Mouse (Mus musculus) adrenal gland, adult 18-20 months (tissue): ENCODE results near the gene Tpcn1. TPM values are rescaled to one million over a fixed set of nuclear protein-coding genes. Genes with fewer than 3 reads are reported as not detected.

Source experiments
- DNase-seq, 2 experiments: peaks; one replicate each; pipeline ENCODE4 v3.0.0; 2021 to 2022; ENCODE audit warnings: low spot score in 2 of 2
- total RNA-seq, 2 experiments: library from RNA; stranded (reverse); gene quantifications; 1 replicate in 1 of 2; 2 replicates in 1 of 2; pipeline ENCODE4 v1.2.3; 2021

The Tpcn1 gene
- total RNA-seq, 2 experiments from 2014 or later, result 33.6 to 42.2 TPM

DNA sequence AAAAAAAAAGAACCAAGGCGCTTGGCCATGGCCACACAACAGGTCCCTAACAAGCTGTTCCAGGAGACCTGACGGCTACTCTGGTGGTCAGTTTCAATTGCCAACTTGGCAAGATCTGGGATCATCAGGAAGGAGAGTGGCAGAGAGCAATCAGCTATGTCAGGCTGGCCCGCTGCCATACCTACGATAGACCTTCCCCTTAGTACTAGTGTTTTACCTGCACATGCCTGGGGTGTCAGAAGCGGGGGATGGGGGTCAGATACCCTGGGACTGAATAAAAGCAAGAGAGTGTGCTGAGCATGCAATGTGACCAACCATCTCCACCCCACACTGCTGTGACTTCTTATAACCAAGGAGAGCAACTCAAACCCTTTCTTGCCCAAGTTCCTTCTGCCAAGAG is 22.4 kb upstream of the Tpcn1 start:
- no peak for DNase-seq

DNA sequence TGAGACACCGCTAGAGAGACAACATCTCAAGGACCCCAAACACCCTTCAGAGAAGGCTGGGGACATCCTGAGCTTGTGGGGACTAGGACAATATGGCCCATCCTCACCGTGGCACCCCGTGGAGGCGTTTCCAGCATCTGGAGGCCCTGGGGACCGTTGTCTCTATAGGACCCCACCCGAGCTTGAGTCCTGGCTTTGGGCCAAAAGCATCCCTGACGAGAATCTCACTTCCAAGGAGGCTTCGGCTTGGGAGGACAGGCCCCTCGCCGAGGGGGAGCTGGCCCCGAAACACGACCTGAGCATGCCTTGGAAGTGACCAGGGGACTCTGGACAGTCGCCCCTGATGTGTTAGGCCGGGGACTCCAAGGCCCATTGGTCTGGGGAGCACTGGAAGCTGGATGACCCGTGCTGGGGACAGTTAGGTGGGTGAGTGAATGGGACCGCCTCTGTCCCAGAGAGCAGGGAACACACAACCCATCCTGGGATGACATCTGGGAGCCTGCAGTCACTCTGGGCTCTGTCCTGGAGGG is 20.8 kb upstream of the Tpcn1 start:
- no peak for DNase-seq

DNA sequence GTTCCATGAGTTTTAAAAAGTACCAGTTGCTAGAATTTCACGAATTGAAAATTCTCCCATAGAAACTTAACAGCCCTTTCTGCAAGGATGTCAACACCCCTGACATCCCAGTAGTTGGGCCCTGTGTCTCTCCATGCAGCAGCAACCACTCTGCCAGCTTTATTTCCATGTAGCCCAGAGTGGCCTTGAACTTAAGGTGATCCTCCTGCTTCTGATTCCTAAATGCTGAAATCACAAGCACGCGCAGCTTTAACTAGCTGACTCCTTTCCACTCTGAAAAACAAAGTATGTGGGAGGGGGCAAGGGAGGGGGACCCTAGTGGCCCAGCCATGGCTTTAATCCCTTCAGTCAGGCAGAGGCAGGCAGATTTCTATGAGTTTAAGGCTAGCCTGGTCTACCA is 18.9 kb upstream of the Tpcn1 start:
- no peak for DNase-seq

GRCm38 (mm10) chr5:120606590-120607200 is 18.2 kb upstream of the Tpcn1 start:
- DNase-seq, result no peak

DNA sequence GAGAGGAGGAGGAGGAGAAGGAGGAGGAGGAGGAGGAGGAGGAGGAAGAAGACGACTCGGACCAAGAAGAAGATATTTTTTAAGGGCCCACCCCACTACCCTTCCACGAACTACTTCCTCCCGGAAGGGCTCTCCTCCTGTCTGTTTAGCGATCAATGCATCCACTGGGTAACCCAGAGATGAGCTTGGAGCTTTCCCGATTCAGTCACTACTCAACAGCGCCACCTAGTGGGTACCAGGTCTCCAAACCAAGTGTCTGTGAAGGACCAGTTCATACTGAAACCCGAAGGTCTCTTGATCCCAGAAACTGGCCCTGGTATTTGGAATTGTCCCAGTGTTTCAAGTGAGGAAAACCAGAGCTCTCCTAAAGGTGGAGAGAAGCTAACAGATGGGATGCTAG is 17.2 kb upstream of the Tpcn1 start:
- peak; percentile 90 to 91 for DNase-seq

GRCm38 (mm10) chr5:120605241-120605661 is 16.8 kb upstream of the Tpcn1 start:
- DNase-seq, result no peak

- DNase-seq, result peak; percentile 76 to 85
These were observed 16.4 kb upstream of the Tpcn1 start for GRCm38 (mm10) chr5:120604839-120605238.

- no peak for DNase-seq
These were observed 15.0 kb upstream of the Tpcn1 start for GRCm38 (mm10) chr5:120603515-120603914.

GRCm38 (mm10) chr5:120602210-120602609 is 13.7 kb upstream of the Tpcn1 start:
- DNase-seq, result no peak

DNA sequence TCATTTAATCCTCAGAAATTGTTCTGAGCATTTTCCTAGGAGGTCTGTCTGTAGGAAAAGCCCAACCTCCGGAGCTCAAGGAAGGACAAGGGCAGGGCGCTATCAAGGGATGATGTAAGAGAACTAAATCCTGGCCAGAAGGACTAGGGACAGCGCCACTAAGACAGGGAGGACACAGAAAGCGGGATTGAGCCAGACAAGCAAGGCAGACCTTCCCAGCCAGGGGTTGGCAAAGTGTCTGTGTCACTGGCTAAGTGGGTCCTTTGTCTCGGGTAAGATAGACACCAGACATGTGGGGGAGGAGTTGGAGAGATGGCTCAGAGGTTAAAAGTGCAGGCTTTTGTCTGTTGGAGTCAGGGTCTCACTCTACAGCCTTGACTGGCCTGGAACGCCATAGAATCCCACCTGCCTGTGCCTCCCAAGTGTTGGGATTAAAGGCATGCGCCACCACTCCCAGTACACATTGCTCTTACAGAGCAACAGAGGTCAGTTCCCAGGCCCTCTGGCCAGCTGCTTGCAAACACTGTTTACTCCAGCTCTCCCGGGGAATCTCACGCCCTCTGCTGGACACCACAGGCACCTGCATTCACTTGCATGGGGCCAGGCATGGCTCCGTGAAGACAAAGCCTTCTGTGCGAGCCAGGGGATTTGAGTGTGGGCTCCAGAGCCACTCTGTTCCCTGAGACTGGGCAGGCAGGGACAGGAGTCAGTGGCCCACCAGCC is 12.6 kb upstream of the Tpcn1 start:
- DNase-seq, result no peak

DNA sequence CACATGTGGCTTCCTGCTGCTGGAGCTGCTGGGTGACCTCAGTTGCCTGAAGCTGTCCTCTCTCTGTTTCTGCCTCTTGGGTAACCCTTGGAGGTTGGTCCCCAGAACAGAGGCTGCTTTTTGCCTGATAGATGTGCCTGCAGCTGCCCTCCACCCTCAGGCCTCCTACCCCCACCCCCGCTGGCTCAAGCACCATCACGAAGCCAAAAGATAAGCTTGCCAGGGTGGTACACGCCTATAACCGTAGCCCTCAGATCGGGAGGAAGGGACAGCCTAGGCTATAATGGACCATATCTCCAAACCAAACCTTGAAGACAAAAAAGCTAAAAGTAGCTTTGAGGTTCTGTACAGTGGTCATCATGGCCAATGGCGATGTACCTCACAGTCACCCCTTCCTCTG is 11.2 kb upstream of the Tpcn1 start:
- no peak for DNase-seq

DNA sequence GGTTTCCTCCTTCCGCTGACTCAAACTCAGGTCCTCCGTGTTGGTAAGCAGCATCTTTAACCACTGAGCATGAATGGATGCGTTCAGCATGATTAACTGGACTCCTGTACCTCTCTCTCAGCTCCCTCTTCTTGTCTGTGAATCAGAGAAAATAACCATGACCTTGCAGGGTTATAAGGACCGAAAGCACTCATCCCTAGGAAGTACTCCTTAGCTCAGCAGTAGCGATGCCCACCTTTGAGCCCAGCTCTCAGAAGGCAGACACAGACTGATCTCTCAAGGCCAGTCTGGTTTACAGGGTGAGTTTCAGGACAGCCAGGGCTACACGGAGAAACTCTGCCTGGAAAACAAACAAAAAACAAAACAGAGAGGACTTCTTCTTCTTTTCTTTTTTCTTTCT is 6.0 kb upstream of the Tpcn1 start:
- no peak for DNase-seq

DNA sequence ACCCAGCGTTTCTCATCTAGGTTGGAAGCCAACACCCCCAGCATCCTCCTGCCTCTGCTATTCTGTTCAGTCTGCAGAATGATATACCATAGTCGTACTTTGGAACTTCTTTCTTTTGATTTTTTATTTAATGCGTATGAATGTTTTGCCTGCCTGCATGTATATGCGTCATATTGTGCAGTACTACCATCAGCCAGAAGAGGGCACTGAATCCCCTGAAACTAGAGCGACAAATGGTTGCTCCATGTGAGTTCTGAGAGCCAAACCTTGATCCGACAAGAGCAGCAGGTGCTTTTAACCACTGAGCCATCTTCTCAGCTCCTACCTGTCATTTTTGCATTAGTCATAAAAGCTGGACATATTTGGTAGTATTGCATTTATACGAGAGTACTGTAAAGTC is 3.7 kb upstream of the Tpcn1 start:
- DNase-seq, result no peak

DNA sequence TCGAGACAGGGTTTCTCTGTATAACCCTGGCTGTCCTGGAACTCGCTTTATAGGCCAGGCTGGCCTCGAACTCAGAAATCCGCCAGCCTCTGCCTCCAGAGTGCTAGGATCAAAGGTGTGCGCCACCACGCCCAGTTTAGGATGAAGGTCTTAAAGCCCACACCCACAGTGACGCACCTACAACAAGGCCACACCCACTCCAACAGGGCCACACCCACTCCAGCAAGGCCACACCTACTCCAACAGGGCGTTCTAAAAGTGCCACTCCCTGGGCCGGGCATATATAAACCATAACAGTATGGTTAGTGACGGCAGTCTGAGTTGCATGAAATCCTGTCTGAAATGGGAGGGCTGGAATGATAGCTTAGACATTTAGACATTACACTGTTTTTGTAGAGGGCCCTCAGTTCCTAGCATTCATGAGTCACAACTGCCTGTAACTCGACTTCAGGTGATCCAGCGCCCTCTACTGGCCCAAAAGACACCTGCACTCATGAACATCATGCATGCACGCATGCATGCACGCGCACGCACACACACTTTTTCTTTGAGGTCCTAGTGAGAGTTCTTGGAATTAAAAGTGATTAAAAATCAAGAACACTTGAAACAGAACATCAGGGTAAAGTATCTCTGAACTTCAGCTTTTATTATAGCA is 2.0 kb upstream of the Tpcn1 start:
- no peak for DNase-seq

DNA sequence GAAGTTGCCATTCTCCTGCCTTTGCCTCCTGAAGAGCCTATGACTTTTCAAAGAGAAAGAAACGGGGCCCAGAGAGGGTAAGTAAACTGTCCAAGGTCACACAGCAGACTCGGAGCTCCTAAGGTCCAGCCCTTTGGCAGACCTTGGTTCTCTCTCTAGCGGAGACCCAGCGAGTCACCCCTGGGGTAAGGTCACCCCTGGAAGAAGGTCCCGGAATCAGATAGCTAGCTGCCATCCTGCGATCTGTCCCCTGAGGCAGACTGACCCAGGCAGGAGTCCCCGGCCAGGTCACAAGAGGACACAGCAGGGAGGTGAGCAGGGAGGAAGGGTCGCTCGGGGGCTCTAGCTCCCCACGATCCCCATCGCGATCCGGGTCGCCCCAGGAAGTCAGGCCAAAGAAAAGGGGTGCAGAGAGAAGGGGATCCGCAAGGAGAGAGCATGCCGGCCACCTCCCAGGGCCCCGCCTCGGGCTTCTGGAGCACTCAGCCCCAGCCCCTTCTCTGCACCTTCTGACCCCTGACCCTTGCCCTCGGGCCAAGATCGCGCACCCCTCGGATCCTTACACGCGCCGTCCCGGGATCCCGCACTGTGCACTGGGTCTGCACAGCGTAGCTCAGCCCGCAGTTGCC is 419 bp downstream of the Tpcn1 start:
- no peak for DNase-seq

GRCm38 (mm10) chr5:120587616-120587926 is 902 bp downstream of the Tpcn1 start:
- no peak for DNase-seq

GRCm38 (mm10) chr5:120586741-120587615 is 1.5 kb downstream of the Tpcn1 start:
- no peak for DNase-seq

- DNase-seq, result no peak
These were observed 3.5 kb downstream of the Tpcn1 start for GRCm38 (mm10) chr5:120584968-120585367.

DNA sequence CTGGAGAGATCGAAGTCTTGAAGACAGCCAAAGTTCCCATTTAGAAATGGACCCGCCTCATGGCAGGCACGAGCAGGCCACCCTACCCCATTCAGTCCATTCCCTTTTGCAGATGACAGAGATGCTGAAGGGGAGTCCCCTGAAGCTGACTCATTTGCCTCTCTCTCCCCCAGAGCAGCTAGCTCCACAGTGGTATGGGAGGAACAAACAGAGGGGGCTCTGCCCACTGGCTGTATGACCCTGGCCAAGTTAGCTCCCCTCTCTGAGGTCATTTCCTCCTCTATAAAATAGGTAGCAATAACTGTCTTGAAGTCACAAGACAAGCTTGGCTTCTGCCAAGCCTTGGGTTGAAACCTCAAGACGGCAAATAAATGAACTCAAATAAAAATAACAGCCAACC is 5.0 kb downstream of the Tpcn1 start:
- DNase-seq, result no peak

GRCm38 (mm10) chr5:120582002-120582401 is 6.5 kb downstream of the Tpcn1 start:
- no peak for DNase-seq
